Mouse (Mus musculus): ENCODE measurements around the gene Ss18l2. TPM values are rescaled to one million over a fixed set of nuclear protein-coding genes. Genes with fewer than 3 reads are reported as not detected.

Gene Ss18l2
- total RNA-seq (2023): 10 to 100 TPM; 18.4 to 25.7 TPM

DNA sequence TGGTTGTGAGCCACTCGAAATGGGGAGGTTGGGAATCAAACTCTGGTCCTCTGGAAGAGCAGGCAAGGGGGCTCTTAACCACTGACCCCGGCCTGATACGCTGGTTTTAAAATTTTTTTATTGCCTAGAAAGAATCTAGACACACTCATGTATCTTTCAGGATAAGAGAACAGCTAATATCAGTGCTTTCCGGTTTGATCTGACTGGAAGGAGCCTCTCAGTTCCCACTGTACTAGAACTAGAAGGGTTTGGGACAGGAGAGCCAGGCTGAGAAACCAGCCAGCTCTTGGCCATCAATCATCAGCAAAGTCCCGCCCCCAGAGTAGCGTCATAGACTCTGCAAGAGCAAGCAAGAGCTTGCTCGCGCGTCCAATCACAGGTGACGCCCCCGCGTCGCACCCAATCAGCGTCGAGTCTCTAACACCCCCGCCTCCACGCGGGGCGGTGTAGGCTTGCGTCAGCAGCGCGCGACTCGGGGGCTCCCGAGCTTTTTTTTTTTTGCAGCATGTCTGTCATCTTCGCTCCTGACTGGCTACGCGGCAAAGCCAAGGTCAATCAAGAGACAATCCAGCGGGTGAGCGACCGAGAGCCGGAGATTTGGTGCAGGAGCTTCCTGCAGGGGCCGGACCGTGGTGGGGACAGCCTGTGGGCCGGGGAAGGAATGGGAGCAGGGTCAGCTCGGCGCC is at the start of gene Ss18l2:
Gene Ss18l2, plus strand, starts transcription at position 432 of the 686 bp plus-strand sequence.

DNA sequence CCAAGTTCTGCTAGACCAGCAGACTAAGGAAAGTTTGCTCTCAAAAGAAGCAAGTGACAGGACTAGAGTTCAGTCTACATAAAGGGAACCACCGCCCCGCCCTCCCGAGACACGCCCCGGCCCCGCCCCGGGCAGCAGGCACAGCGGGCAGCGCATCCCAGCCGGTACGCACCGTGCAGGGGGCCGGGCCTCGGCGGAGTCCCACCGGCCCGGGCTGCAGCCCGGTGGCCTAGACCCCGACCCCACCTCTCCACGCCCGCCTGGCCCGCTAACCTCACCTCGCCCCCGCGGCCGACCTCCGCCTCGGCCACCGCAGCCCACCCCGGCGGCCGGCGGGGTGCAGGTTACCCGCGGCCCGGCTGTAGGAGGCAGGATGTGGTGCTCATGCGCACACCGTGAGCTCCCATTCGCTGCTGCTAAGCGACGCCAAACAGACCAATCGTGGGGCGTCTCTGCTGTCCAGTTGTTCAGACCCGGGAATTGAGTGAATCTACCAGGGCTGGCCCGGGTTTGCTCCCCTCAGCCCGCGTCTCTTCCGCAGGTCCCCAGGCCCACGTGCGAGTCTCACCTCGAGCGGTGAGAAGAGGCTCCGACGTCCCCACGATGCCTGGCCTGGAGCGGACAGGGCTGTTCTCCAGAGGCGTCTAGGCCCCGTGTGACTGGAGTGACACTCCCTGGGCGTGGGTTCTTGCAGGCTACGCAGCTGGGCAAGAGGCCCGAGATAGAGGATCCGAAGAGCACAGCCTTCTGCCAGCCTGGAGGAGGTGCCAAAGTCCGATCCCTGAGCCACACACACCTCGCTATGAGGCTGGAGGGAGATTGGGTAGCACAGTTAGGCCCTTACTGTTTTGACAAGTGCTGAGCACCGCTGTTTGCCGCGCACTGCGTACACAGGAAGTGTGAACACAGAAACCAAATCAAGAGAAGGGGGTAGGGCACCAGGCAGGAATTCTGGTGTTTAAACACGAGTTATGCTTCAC is 5.2 kb upstream of the Ss18l2 start, which contains the start of gene Sec22c:
Gene Sec22c, minus strand, starts transcription at position 845 of the 980 bp plus-strand sequence.

DNA sequence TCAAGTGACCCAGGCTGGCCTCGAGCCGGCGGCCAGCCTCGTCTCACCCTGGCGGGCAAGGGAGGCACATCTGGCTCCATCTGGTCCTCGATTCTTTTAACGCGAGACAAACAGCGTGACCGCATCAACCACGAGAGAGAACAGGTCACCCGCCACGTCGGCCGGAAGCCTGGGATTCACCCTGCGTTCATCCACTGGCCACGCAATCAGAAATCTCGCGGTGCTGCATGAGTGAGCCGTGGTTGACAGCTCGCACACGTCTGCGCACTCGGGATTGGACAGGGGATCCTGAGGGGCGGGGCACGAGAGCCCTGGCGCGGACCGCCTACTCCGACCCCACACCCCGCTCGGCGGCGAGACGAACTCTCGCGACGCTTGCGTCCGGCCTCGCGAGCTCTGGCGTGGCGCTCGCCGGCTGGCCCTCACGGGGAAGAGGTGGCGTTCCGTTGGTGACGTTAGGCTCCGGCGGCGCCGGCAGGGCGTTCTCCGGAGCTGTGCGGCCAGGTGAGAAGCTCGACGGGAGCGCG is 8.7 kb downstream of the Ss18l2 start, which contains the start of gene Nktr:
Gene Nktr, plus strand, starts transcription at position 378 of the 527 bp plus-strand sequence.

DNA sequence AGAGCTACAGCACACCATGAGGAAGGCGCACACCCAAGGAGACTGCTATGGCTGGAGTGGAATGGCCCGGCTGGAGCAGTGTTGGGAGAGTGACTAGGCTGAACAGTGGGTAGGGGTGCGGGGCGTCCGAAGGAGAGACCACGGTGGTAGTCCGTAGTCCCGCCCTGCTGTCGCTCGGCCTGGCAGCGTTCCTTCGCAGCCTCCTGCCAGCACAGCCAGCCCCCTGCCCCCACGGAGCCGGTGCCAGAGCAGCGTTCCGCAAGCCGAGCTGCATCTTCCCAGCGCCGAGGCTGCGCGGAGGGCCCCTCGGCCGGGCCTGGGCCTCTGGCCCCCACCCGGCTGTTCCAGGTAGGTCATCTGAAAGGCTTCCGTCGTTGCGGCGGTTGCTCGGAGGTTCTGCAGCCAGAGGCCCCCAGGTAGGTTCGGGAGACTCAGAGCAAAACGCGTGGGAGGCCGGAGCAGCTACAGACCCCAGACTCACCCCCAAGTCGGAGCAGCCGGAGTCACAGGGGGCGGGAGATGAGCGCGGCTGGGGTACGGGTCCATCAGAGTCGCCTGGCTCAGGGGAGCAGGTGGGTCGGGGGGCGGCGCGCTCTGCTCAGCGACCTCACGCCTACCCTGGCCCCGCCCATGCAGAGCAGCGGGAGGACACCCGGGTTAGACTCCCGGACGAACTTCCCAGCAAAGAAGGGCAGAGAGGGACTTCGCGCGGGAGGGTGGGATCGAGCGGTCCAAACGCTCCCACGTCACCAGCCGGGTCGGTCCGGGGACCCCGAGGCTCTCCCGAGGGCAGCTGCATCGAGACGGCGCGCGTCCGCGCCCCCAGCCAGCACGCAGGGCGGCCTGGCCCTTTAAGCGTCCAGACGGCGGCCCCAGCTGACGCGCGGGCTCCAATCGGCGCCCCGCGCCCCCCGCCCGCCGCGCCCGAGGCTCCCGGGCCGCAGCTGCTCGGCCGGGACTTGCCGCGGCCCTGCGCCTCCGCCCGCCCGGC is 49.3 kb downstream of the Ss18l2 start, which contains the start of gene Zfp651:
Gene Zfp651, plus strand, starts transcription at position 240 of the 991 bp plus-strand sequence.

Other genes starting within 250 kb of the Ss18l2 start
- gene Cck, start 214.6 kb upstream of the Ss18l2 start, total RNA-seq (2023): not detected
- gene Lyzl4, start 68.2 kb upstream of the Ss18l2 start, total RNA-seq (2023): not detected
- gene Vipr1, start 67.6 kb upstream of the Ss18l2 start, total RNA-seq (2023): 1 to 10 TPM in 1 of 2 experiments, not detected in 1; 2.8 TPM
- gene Sec22c, start 4.8 kb upstream of the Ss18l2 start, total RNA-seq (2023): 10 to 100 TPM; 23.5 to 25.5 TPM
- 100 to 1,000 TPM; 252 to 254 TPM for gene Nktr, start 8.8 kb downstream of the Ss18l2 start, total RNA-seq (2023)
- under 1 TPM in 1 of 2 experiments, not detected in 1; 0.86 TPM for gene Zfp651, start 49.0 kb downstream of the Ss18l2 start, total RNA-seq (2023)
- not detected for gene Klhl40, start 67.3 kb downstream of the Ss18l2 start, total RNA-seq (2023)
- not detected for gene Hhatl, start 82.2 kb downstream of the Ss18l2 start, total RNA-seq (2023)
- not detected for gene Ccdc13, start 129.1 kb downstream of the Ss18l2 start, total RNA-seq (2023)
- 10 to 100 TPM; 31.2 to 36.9 TPM for gene Higd1a, start 148.0 kb downstream of the Ss18l2 start, total RNA-seq (2023)
- gene Ackr2, start 188.0 kb downstream of the Ss18l2 start, total RNA-seq (2023): 10 to 100 TPM; 22.2 to 23.1 TPM
- gene Cyp8b1, start 206.0 kb downstream of the Ss18l2 start, total RNA-seq (2023): not detected
- 1 to 10 TPM in 1 of 2 experiments, under 1 TPM in 1; 0.93 to 1.3 TPM for gene Fam198a, start 240.7 kb downstream of the Ss18l2 start, total RNA-seq (2023)